Mouse (Mus musculus) stomach, postnatal 0 days (tissue): ENCODE measurements around the gene Slc13a2.

Source experiments
- CTCF ChIP-seq: IDR thresholded peaks from 2 replicates; pipeline ENCODE4 v1.5.1; 2016; ENCODE audit warnings: antibody characterized with exemption, low read depth, mild to moderate bottlenecking, moderate library complexity
- EP300 ChIP-seq: optimal IDR thresholded peaks from 2 replicates; pipeline ENCODE3; 2016; ENCODE audit warnings: antibody characterized with exemption

DNA sequence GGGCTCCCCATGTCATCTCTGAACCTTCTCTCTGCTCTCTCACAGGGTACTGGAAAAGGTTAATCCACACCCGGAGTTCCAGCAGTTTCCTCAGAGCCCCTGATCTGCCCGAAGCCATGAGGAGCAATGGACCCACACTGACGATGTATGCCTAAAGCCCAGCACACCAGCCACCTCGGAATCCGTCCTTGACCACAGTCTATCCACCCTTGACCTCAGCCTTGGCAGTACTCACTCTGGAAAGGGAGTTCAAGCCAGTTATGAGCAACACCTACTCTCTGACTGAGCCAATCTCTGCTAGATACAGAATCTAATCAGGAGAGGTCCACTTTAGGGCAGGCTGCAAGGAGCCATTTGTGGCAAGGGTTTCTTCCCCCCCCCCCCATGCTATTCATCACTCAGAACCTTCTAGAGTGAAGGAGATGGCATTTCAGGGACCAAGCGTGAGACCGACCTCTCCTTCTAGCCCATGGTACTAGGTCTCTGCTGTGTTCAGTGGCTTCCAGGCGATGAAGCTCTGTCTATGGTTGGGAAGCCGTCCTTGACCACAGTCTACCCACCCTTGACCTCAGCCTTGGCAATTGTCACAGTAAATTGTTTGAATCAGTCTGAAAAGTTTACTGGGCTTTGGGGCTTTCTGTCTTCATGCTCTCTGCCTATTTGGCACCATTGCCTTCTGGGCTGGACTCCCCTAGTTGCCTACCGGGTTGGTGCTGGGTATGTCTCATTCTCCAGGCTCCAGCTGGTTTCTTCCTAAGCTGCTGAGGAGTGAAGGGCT, 49.5 kb upstream of the Slc13a2 start:
- TF ChIP-seq CTCF (no peak), EP300 (no peak)
